Mouse (Mus musculus) midbrain, postnatal 0 days (tissue): Measurements from ENCODE around the gene Fbxl20. TPM values are rescaled to one million over a fixed set of nuclear protein-coding genes. Genes with fewer than 3 reads are reported as not detected.

Source experiments
- ATAC-seq: fragments of 200-750 bp; cut with Nextera tagmentation; 2 replicates; pipeline ENCODE4 v1.8.0; 2017; ENCODE audit warnings: moderate number of reproducible peaks, mild to moderate bottlenecking, moderate TSS enrichment, moderate library complexity; ENCODE audit not compliant: low FRiP score
- DNase-seq: peaks from one replicate; pipeline ENCODE4 v3.0.0-alpha.2; 2015; ENCODE audit warnings: low spot score
- H3K27ac ChIP-seq: fragments of 300-500 bp; sonication (generic); 2 replicates; pipeline ENCODE4 v1.5.1; 2014; ENCODE audit warnings: low read depth, mild to moderate bottlenecking, low read length, mixed read lengths
- H3K27me3 ChIP-seq: fragments of 300-500 bp; sonication (generic); 2 replicates; pipeline ENCODE4 v1.6.1; 2014; ENCODE audit warnings: low read length, control low read depth, mixed read lengths; ENCODE audit not compliant: insufficient read depth
- H3K36me3 ChIP-seq: fragments of 300-500 bp; sonication (generic); 2 replicates; pipeline ENCODE4 v1.6.1; 2014; ENCODE audit warnings: low read length, control low read depth, mixed read lengths; ENCODE audit not compliant: insufficient read depth
- H3K4me1 ChIP-seq: fragments of 300-500 bp; sonication (generic); 2 replicates; pipeline ENCODE4 v1.6.1; 2014; ENCODE audit warnings: mild to moderate bottlenecking, control low read depth, antibody characterized with exemption, low read length, mixed read lengths; ENCODE audit not compliant: insufficient read depth
- H3K4me2 ChIP-seq: fragments of 300-500 bp; sonication (generic); 2 replicates; pipeline ENCODE4 v1.6.1; 2014; ENCODE audit warnings: low read depth, mild to moderate bottlenecking, low read length, mixed read lengths; ENCODE audit not compliant: poor library complexity, severe bottlenecking
- H3K4me3 ChIP-seq: fragments of 300-500 bp; sonication (generic); 2 replicates; pipeline ENCODE4 v1.5.1; 2014; ENCODE audit warnings: low read depth, mild to moderate bottlenecking, low read length, moderate library complexity
- H3K9ac ChIP-seq: fragments of 300-500 bp; sonication (generic); replicated peaks from 2 replicates; pipeline ENCODE4 v1.6.1; 2014; ENCODE audit warnings: mild to moderate bottlenecking, low read length, moderate library complexity, mixed read lengths; ENCODE audit not compliant: poor library complexity, severe bottlenecking
- H3K9me3 ChIP-seq: fragments of 300-500 bp; sonication (generic); 2 replicates; pipeline ENCODE4 v1.6.1; 2016; ENCODE audit warnings: low read length, control low read depth
- CTCF ChIP-seq: IDR thresholded peaks from 2 replicates; pipeline ENCODE4 v1.5.1; 2016; ENCODE audit warnings: antibody characterized with exemption, mild to moderate bottlenecking
- WGBS: fragments of 180-500 bp; shearing (Covaris S2); extraction: QIAGEN DNeasy Blood & Tissue Kit; methylation state at CpG from one replicate; pipeline ENCODE4 v1.1.7; 2014; 5-methylcytosine and 5-hydroxymethylcytosine counted together
- polyA plus RNA-seq: library from polyadenylated mRNA; unstranded; fragments of >200 nt; fragmentation: Nextera tagmentation; extraction: Ambion mirVana; gene quantifications from 2 replicates; pipeline ENCODE4 v1.2.1, GENCODE M21; 2015
- total RNA-seq: library from RNA; depleted of rRNA; stranded (reverse); fragments of >200 nt; gene quantifications from 2 replicates; pipeline ENCODE4 v1.2.3, GENCODE M21; 2014; rRNA removed

Fbxl20 gene
- total and polyA plus RNA-seq, 2 experiments from 2014 or later, result 16.3 to 24.0 TPM

DNA sequence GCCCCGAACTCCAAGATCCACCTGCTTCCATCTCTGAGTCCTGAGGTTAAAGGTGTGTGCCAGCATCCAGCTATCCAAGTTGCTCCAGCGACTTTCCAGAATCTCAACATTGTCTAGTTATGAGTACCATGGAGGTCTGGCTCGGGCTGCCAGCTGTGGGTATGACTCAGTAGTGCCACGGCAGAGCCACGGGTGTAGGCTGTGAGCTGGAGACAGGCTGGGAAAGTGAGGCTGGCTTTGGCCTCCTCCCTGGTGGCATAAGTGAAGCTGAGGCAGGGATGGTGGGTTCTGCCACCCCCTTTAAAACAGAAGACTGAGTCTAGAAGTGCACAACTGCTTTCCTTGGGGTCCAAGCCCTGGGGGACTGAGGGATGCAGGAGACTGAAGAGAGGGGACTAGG, 116.1 kb downstream of the Fbxl20 start:
- 91% methylated on average over 5 of the region's 5 CpGs for WGBS
- no peak overlapping the region for H3K4me2 ChIP-seq
- DNase-seq (no peak), ATAC-seq (no peak)
- TF ChIP-seq CTCF, result no peak
- no peak overlapping the region for H3K27ac ChIP-seq
- H3K36me3 ChIP-seq, result peaks cover 19% of the 10 kb centered on the region; the same call in 1 of the 2 replicates
- H3K4me1 ChIP-seq, result peaks cover 10% of the 10 kb centered on the region; the same call in 1 of the 2 replicates
- no peak overlapping the region for H3K9ac ChIP-seq
- H3K27me3 ChIP-seq, result no peaks in the 10 kb centered on the region
- no peaks in the 10 kb centered on the region for H3K9me3 ChIP-seq
- H3K4me3 ChIP-seq, result no peak overlapping the region

Other genes with a start within 250 kb of the Fbxl20 start
- gene Plxdc1, start 164.0 kb downstream of the Fbxl20 start, total RNA-seq, result 2.4 and 3.1 TPM in 2 replicates
- 4.9 and 5.6 TPM in 2 replicates for gene Plxdc1, start 164.0 kb downstream of the Fbxl20 start, polyA plus RNA-seq
- gene Arl5c, start 154.2 kb downstream of the Fbxl20 start, total RNA-seq, result 1.1 and 2.9 TPM in 2 replicates
- gene Arl5c, start 154.2 kb downstream of the Fbxl20 start, polyA plus RNA-seq, result 2.9 and 4.5 TPM in 2 replicates
- 89.1 and 96.4 TPM in 2 replicates for gene Cacnb1, start 127.4 kb downstream of the Fbxl20 start, total RNA-seq
- 61.1 and 63.2 TPM in 2 replicates for gene Cacnb1, start 127.4 kb downstream of the Fbxl20 start, polyA plus RNA-seq
- 597 and 686 TPM in 2 replicates for gene Rpl19, start 123.7 kb downstream of the Fbxl20 start, total RNA-seq
- gene Rpl19, start 123.7 kb downstream of the Fbxl20 start, polyA plus RNA-seq, result 591 and 620 TPM in 2 replicates
- gene Stac2, start 96.9 kb downstream of the Fbxl20 start, total RNA-seq, result 4.4 and 8.3 TPM in 2 replicates
- gene Stac2, start 96.9 kb downstream of the Fbxl20 start, polyA plus RNA-seq, result 3.5 and 4.1 TPM in 2 replicates
- 36.2 and 40.6 TPM in 2 replicates for gene Med1, start 42.9 kb upstream of the Fbxl20 start, total RNA-seq
- gene Med1, start 42.9 kb upstream of the Fbxl20 start, polyA plus RNA-seq, result 46.0 and 49.9 TPM in 2 replicates
- gene Cdk12, start 52.7 kb upstream of the Fbxl20 start, total RNA-seq, result 25.8 and 35.2 TPM in 2 replicates
- gene Cdk12, start 52.7 kb upstream of the Fbxl20 start, polyA plus RNA-seq, result 3.7 and 5.7 TPM in 2 replicates
- gene Neurod2, start 179.2 kb upstream of the Fbxl20 start, total RNA-seq, result 11.6 and 24.4 TPM in 2 replicates
- 2.1 and 3.3 TPM in 2 replicates for gene Neurod2, start 179.2 kb upstream of the Fbxl20 start, polyA plus RNA-seq
- gene Ppp1r1b, start 198.0 kb upstream of the Fbxl20 start, total RNA-seq, result 1.8 and 5.0 TPM in 2 replicates
- 4.2 and 5.3 TPM in 2 replicates for gene Ppp1r1b, start 198.0 kb upstream of the Fbxl20 start, polyA plus RNA-seq
- gene Stard3, start 208.0 kb upstream of the Fbxl20 start, total RNA-seq, result 31.2 and 56.1 TPM in 2 replicates
- 23.8 and 28.2 TPM in 2 replicates for gene Stard3, start 208.0 kb upstream of the Fbxl20 start, polyA plus RNA-seq
- not detected in 2 replicates for gene Tcap, start 233.4 kb upstream of the Fbxl20 start, total RNA-seq
- not detected in 2 replicates for gene Tcap, start 233.4 kb upstream of the Fbxl20 start, polyA plus RNA-seq
- gene Pnmt, start 236.0 kb upstream of the Fbxl20 start, total RNA-seq, result 1.1 and 4.3 TPM in 2 replicates
- gene Pnmt, start 236.0 kb upstream of the Fbxl20 start, polyA plus RNA-seq, result 3.4 and 3.9 TPM in 2 replicates